Mouse (Mus musculus) right cerebral cortex, postnatal 36 days (tissue): Measurements from ENCODE around the gene Gm49673.
"Not testable (repeated sequence)": the region's sequence is repeated elsewhere in the genome, so short reads cannot be mapped to it uniquely, and the experiment has no call there.

Source experiments
- DNase-seq, 2 experiments: peaks; one replicate each; pipeline ENCODE4 v3.0.0; 2022; ENCODE audit warnings: low spot score in 2 of 2, mixed read lengths in 1 of 2

Gene Gm49673

DNA sequence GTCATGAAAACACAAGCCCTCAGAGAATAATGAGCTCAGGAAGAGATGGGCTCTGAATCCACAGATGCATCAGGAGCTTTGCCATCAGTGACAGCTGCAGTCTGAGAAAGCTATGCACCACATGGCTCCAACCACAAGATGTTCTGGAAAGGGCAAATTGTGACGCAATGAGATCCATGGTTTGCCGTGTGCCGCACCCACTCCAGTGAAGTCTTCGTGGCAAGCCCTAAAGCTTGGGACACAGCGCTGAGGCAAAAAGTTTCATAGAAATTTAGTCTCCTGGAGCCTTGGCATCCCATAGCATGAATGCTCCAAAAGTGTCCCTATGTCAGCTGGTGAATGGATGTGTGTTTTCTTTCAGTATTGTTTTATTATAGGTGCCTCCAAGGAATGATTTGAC, 9.5 kb downstream of the Gm49673 start:
- not testable (repeated sequence) for DNase-seq

DNA sequence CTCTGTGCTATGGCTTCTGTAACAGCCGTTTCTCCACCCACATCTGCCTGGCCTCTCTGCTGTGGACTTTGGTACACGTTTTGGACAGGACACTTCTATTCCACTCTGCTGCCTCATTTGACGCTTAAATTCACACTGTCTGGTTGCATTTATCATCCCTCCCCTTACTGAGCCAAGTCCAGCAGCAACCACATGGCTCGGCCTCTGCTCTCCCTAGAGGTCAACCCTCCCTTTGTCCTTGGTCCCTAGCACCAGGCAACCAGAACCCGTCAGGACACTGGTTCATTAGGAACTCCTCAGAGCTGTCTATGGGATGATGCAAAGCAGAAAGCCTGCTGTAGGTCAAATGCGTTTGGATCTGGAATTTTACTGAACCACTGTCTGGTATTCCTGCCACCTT, 16.7 kb downstream of the Gm49673 start:
- not testable (repeated sequence) for DNase-seq

DNA sequence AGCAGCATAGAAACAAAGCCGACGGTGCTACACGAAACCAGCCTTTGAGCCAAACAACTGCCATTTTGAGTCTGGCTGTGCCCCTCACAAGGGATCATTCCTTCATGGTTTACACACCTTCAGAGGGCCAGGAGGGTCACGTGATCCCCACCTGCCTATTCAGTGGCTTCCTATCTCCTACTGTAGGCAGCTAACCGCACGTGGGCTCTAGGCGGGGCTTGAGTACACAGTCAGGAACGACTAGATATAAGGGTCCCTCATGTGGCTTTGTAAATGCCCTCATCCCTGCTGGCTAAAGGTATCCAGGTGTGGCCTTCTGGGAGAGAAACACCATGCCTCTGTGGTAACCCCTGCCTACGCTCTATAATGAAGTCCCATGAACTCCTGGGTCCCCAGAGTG, 18.0 kb downstream of the Gm49673 start:
- DNase-seq, result not testable (repeated sequence)

DNA sequence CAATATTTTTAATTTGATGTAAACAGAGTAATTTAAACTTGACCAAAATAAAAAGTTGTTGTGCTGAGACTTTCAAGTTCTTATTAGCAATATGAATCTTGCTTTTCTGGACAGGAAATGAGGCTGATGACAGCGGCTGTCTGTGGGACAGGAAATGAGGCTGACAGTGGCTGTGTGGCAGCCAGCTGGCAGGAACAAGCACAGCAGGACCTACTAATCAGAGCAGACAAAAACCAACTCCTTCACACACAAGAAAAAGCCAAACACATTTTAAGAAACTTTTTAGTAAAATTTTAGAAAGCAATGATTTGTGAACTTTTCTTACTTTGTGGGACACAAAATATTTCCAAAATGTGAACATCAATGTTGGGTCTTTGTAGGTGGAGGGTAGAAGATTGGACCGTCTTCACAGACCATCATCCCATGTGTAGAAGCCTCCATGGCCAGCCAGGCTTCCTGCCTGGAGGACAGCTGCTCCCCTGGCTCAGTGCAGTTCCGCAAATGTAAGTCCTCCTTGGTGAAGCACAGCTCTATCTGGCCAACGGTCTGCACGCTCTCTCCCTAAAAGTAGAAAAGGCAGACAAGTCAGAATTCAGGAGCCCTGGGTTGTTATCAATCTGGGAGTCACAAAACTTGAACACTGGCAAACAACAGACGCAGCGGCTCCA, 19.1 kb downstream of the Gm49673 start:
- not testable (repeated sequence) for DNase-seq

DNA sequence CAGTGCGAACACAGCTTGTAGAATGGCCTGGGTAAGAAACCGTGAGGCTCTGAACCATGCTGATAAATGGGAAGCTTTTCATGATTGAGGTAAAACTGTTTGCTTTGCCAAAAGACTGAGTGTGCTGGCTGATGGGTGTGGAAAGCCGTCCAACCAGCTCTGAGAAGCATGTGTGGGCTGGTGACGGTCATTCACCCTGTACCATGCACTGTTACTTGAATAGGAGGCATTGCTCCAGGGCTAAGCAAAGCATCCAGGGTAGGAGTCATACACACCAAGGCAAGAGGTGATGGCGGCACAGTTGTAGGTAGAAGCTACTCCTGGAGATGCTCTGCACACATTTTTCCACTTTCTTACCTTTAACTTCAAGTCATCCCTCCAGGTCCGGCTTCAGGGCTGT, 23.0 kb downstream of the Gm49673 start:
- not testable (repeated sequence) for DNase-seq

DNA sequence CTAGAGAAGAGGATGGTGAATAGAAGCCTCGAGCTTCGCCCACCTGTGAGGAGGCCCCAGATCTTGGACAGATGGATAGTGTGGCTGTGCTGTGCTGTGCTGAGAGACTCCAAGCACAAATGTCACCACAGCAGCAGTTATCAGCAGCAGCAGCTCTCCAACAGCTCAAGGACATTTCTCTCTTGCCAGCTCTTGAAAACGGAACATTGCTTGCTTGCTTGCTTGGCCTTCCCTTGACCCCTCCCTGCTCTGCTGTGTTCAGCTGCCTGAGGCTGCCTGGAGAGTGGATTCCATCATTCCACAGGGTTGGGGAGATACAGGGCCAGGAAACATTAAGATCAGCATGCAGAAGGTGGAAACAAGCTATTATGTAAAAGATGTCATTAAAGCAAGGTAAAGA, 24.6 kb downstream of the Gm49673 start:
- DNase-seq, result not testable (repeated sequence)

DNA sequence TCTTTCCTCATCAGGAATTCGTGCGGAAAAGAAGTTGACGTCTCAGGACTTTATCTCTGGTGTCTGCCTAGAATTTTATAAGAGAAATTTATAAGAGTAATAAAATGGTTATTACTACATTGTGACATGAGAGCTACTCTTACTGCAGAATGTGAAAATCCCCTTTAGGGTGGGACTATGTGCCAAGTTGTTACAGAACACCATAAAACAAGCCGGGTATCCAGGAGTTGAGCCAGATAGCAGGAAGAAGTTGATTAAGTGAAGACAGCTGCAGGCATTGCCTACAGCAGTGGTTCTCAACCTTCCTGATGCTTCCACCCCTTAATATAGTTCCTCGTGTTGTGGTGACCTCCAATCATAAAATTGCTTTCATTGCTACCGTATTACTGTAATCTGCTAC, 30.7 kb downstream of the Gm49673 start:
- not testable (repeated sequence) for DNase-seq

DNA sequence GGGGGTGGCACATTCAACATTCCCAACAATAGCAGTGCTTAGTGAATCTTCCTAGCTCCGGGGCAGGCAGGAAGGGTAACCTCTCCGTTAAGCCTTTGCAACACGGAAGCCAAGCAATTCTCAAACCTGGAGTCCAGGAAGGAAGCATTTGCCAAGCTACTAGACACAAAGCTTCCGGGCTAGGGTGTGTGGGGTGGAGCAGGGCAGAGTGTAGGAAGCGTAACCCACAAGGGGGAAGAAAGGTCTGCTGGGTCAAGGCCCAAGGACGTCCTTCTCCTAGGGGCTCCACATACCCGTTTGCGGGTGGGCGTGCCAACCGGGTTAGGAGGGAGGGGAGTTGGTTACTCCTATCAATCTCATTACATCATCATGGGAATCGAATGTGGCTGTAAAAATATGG, 31.2 kb downstream of the Gm49673 start:
- not testable (repeated sequence) for DNase-seq

DNA sequence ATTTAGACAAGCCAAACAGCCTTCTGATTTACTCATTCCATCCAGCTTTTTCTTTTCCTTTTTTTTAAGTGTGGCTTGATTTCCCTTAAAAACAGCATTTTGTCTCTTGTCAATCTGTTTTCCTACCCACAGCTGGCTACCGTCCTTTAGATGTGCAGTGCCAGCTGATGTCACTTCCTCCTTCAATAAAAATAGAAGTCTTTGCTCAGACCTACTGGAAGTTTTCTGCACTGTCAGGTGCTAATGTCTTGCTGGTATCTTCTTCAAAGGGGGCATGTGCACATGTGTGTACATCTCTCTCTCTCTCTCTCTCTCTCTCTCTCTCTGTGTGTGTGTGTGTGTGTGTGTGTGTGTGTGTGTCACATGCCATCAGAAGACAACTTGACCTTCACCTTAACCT, 35.4 kb downstream of the Gm49673 start:
- not testable (repeated sequence) for DNase-seq

DNA sequence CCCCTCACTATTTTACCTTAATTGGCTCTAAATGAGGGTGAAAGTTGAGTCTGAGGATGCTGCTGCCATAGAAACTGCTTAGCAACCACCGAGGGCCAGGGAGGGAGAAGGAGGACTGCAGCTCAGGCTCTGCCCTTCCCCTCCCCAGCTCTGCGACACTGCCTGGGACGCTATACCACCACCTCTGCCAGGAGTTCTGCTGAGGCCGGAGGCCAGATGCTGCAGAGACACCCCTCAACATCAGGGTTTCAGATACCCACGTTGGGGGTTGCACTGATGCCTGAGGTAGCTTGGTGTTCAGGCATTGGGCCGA, 46.3 kb downstream of the Gm49673 start:
- DNase-seq, result not testable (repeated sequence)

DNA sequence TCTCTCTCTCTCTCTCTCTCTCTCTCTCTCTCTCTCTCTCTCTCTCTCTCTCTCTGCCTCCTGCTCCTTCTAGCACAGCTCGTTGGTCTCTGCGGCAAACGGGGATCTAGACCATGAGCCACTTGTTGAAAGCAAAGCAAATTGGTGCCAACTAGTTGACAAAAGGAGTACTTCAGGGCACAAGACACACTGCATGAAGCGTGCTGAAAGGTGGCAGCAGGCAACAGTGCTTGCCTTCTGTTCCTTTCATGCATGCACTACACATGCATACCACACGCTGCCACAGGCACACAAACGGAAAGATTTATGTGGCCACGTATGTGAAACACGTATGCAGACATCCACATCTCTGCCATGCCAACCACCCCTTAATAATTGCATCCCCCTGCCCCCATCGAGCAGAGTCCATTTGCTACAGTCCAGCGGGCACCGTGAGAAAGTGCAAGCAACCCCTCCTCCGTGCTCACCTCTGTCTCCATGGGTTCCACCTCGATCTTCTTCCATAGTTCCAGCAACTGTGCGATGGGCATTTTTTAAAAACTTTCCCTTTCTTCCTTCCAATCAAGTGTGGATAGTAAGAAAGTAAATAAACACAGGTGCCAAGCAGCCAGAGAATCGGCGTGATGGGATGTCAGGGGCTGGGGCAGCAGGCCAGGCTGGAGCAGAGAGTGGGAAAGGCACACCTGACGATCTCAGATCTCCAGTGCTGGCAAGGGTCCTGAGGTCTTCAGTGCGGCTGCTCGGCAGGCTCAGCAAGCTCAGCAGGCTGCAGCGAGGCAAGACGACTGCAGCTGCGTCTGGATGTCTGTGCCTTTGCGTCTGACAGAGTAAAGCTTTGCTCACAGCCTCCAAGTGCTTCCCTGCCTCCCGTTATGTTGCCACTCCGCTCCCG, 46.9 kb downstream of the Gm49673 start:
- DNase-seq, result not testable (repeated sequence)

DNA sequence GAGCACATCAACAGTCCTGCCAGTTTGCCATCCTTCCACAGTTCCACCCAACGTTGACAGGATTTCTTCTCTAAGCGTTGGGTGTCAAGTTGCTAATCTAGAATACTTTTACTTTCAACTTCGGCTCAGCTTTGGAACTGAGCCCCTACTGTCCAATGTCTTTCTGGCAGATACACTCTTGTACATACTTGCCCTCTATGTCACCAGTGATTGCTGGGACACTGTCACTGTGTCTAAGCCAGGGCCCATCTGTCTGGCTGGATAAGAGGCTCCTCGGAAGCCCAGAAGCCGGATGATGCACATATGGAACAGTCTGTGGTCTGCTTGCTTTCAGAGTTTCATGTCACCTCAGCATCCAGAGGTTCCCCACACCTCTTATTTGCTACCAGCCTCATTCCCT, 51.4 kb downstream of the Gm49673 start:
- not testable (repeated sequence) for DNase-seq

DNA sequence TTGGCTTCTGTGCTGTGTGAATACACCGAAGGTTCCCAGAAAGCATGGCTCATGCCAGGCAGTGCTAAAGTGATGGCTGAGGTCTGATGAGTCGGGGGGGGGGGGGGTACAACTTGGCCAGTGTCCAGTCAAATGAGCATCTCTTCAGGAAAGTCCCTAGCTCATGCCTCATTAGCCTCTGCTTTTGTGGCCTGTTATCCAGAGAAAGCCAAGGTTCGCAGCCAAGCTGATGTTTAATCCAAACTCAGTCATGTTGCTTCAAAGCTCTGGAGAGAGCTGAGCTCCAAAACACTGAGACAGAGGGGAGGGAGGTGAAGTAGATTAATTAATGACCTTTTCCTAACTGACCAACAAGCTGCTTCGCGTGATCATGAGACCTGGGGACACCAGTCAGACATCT, 51.9 kb downstream of the Gm49673 start:
- not testable (repeated sequence) for DNase-seq

DNA sequence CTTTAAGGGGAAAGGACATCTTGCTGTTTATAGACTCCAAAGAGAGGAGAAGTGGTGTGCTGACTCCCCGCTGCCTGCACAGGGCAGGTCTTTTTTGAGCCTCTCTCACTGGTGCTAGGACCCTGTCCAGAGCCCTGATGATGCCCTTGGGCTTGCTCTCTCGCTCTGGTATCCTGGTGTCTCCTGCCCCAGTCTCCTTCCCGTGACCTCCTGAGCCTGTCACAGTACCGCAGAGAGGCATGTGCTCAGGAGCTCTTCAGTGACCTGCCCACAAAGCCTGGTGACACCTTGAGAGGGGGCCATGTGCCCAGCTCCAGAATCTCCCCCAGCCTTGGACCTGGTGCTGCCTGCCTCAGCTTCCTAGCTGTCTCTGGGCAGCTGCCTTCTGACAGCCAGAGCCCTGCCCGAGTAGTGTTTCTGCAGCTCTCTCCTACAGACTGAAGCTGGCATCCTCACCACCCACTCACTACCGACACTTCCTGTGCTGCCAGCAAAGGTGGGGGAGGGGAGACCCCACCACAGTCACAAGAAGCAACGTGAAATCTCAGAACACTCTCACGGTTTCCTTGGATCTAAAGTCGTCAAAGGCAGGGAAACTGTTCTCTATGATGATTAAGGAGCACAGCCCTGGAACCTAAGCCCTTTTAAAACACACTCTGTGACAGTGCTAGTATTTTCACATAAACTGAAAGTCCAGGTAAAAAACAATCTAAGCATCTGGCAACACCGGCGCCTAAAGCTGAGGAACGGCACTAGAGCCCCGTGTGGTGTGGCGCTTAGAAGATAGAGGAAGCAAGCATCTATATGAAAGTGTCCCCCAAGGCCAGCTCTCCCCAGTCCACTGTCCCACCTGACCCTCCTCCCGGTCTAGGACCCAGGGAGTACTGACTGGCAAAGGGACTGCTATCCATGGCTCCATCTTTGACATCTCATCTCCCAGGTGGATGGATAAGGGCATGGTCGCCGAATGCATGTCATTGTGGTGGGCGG, 54.8 kb downstream of the Gm49673 start:
- DNase-seq, result not testable (repeated sequence)

DNA sequence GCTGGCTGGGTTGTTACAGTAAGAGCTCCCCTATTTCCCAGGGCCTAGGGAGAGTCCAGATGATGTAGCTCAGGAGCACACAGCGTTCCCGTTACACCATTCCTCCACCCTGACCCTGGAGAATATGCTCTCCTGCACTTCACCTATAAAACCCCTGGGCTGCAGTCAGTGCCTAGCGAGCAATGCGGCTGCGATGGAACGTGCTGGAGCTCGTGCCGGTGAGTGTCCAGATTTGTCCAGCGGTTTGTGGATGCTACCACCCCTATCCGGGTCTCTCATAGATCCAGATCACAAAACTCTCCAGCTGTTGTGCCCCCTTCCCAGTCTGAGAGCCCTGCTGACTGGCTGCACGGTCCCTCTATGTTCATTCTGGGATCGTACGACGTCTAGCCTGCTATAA, 56.3 kb downstream of the Gm49673 start:
- not testable (repeated sequence) for DNase-seq

DNA sequence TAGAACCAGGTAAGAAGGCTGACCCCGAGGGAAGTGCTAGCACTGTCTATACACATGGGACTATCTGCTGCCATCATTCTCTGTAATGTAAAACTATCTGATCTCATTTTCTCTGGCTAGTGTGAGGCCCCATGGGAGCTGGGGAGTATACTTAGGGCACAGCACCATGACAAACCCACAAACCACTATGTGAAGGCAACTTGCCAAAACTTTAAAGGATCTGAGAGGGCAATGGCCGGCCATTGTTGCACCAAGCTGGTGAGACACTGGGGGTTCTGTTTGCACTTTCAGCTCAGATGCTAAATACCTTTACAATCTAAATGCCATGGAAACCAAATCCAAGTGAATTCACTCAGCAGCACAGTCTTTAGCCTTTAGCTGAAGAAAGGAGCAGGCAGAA, 77.7 kb downstream of the Gm49673 start:
- not testable (repeated sequence) for DNase-seq

DNA sequence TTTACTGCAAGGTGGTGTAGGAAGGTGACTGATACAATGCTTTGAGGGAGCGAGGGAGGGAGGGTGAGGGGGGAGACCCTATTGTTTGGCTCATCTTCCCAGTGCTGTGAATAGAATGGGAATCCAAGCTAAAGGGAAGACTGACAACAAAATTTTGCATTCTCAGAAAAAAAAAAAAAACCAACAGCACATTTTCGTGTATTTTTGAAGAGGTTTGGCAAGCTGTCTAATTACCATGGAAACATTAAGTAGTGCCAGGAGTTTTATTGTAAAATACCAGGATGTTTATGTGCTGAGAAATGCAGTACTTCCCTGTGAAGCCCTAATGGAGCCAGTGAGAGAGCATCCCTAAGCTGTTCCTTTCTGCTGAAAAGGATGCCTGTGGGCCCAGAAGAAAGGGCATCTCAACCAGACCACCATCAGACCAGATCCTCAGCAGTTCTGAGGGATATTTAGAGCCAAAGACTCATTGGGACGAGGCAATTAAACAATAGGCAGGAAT, 90.9 kb downstream of the Gm49673 start:
- DNase-seq, result not testable (repeated sequence)

DNA sequence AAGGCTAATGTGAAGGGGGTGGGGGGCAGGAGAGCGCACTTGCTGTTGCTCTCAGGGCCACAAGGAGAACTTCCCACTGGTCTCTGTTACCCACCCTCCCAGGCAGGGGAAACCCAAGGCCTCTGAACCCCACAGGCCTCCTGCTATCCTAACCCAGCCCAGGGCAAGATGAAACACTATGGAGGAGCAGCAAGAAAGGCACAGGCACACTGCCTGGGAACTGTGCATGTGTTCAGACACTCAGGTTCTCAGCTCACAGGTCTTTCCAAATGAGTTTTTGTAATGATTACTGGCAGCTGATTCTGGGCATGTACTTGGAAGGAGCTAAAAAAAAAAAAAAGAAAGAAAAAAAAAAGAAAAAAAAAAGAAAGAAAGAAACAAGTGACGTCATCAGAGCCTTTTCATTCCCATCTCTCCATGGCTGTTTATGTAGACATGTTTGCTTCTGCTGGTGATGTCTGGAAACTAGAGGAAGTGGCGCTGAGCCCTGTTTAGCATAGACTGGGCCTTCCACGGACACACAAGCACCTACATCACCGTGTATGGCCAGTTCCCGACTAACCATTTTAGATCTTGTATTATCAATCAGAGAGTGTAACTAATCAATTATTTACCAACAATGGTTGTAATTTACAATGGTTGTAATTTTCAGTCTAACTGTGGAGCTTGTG, 91.5 kb downstream of the Gm49673 start:
- DNase-seq, result not testable (repeated sequence)

DNA sequence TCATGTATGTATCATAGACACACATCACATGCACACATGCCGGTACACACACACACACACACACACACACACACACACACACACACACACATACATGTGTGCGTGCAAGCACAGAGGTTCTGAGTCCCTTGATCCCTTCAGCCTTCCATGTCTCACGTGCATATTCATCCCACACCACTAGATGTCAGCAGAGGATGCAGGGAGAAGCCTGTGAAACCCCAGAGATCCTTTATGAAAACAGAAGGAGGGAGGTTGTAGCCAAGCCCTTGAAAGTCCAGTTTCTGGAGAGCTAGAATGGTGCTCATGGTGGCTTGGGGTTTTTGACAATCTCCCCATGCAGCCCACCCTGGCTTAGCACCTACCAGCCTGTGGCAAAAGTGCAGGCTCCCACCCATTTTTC, 96.3 kb downstream of the Gm49673 start:
- DNase-seq, result peak; percentile 43 to 58

DNA sequence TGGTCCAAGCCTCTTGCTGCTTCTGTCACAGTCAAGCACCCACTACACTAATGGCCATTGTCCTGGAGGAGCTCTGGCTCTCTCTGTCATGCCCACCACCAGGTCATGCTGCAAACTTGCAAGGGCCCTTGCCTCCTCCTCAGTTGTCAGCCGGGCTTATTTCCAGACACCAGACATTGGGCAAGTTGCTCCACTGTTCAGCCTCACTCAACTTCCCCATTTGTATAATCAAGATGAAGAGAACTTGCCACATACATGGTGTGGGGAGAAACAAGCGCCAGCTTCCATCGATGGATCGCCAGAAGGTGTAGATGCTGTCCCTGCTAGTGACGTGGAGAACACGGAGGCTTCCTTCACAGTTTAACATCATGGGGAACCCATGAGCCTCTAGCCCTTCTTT, 97.4 kb downstream of the Gm49673 start:
- not testable (repeated sequence) for DNase-seq

DNA sequence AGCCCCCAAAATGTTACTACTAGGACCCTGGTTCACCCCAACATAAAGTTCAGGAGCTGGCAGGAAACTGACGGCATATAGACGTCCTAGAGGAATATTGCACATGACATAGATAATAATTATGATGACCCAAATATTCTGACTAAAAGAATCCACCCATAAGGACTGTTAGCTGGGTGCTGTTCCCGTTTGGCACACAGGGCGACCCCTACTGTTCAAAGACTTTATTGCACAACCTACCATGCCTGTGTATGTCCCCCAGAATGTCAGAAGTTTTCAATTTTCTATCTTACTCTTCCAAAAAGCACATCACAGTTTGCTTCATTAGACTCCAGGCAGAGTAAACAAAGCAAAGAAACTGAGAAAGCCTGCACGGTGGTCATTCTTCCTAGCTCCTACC, 101.4 kb downstream of the Gm49673 start:
- peak; percentile 18 to 33 for DNase-seq
